Mouse (Mus musculus) liver, embryonic 11.5 days (tissue): Measurements from ENCODE around the gene H6pd. TPM values are rescaled to one million over a fixed set of nuclear protein-coding genes. Genes with fewer than 3 reads are reported as not detected.
"Not testable (repeated sequence)": the region's sequence is repeated elsewhere in the genome, so short reads cannot be mapped to it uniquely, and the experiment has no call there.

Source experiments
- ATAC-seq: fragments of 200-750 bp; cut with Nextera tagmentation; replicated peaks from 2 replicates; pipeline ENCODE4 v1.8.0; 2017; ENCODE audit warnings: moderate number of reproducible peaks, mild to moderate bottlenecking, moderate TSS enrichment, moderate library complexity; ENCODE audit not compliant: low FRiP score
- DNase-seq: peaks from one replicate; pipeline ENCODE4 v3.0.0-alpha.2; 2017; ENCODE audit warnings: low spot score
- H3K27ac ChIP-seq: fragments of 300-500 bp; sonication (generic); 2 replicates; pipeline ENCODE4 v1.5.1; 2014; ENCODE audit warnings: mild to moderate bottlenecking, low read depth, low read length, control low read depth
- H3K27me3 ChIP-seq: fragments of 300-500 bp; sonication (generic); replicated peaks from 2 replicates; pipeline ENCODE4 v1.6.1; 2014; ENCODE audit warnings: low read length, mixed read lengths; ENCODE audit not compliant: control insufficient read depth, insufficient read depth
- H3K36me3 ChIP-seq: fragments of 300-500 bp; sonication (generic); 2 replicates; pipeline ENCODE4 v1.6.1; 2014; ENCODE audit warnings: mild to moderate bottlenecking, low read length, moderate library complexity, mixed read lengths; ENCODE audit not compliant: control insufficient read depth, insufficient read depth
- H3K4me1 ChIP-seq: fragments of 300-500 bp; sonication (generic); replicated peaks from 2 replicates; pipeline ENCODE4 v1.6.1; 2014; ENCODE audit warnings: low read length, mixed read lengths; ENCODE audit not compliant: control insufficient read depth, insufficient read depth
- H3K4me2 ChIP-seq: fragments of 300-500 bp; sonication (generic); 2 replicates; pipeline ENCODE4 v1.6.1; 2014; ENCODE audit warnings: mild to moderate bottlenecking, control low read depth, moderate library complexity
- H3K4me3 ChIP-seq: fragments of 300-500 bp; sonication (generic); 2 replicates; pipeline ENCODE4 v1.5.1; 2014; ENCODE audit warnings: low read depth, low read length, control low read depth
- H3K9ac ChIP-seq: fragments of 300-500 bp; sonication (generic); 2 replicates; pipeline ENCODE4 v1.6.1; 2014; ENCODE audit warnings: low read depth, low read length, control low read depth
- H3K9me3 ChIP-seq: fragments of 300-500 bp; sonication (generic); 2 replicates; pipeline ENCODE4 v1.6.1; 2016; ENCODE audit warnings: low read length, inconsistent platforms, mixed read lengths; ENCODE audit not compliant: control insufficient read depth
- WGBS: fragments of 180-500 bp; shearing (Covaris S2); extraction: QIAGEN DNeasy Blood & Tissue Kit; methylation state at CpG from one replicate; pipeline ENCODE4 v1.1.7; 2014; 5-methylcytosine and 5-hydroxymethylcytosine counted together
- polyA plus RNA-seq: library from polyadenylated mRNA; unstranded; fragments of >200 nt; fragmentation: Nextera tagmentation; extraction: Ambion mirVana; gene quantifications from 2 replicates; pipeline ENCODE4 v1.2.1, GENCODE M21; 2014

Gene H6pd
- polyA plus RNA-seq, 1 experiment from 2014 or later, result 9.8 TPM

DNA sequence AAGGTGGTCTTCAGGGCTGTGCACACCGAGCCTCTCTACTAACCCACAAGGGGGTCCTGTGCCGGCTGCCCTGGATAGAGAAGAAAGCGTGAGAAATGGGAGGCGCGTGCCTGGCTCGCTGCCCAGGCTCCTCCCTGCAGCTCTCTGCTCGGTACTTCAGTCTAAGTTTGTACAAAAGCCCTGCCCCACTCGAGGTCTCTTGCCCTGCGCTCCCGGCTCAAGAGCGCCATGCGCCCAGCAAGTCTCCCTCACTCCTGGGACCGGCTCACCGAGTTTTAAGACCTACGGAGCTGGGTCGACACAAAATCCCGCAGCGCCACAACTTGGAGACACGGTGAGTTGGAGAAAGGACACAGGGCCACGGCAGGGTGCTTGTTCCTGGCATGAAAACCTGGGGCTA is 39.2 kb upstream of the H6pd start:
- H3K4me3 ChIP-seq, result peak overlapping the region; percentile 46
- DNase-seq (no peak), ATAC-seq (no peak)
- no peak overlapping the region for H3K27ac ChIP-seq
- H3K27me3 ChIP-seq, result peaks cover 58% of the 10 kb centered on the region
- H3K9ac ChIP-seq, result no peak overlapping the region
- peaks cover 7% of the 10 kb centered on the region; the same call in 1 of the 2 replicates for H3K4me1 ChIP-seq
- H3K4me2 ChIP-seq, result peak overlapping the region; percentile 81
- H3K36me3 ChIP-seq, result no peaks in the 10 kb centered on the region
- under 1% methylated on average over 20 of the region's 20 CpGs for WGBS
- H3K9me3 ChIP-seq, result no peaks in the 10 kb centered on the region

DNA sequence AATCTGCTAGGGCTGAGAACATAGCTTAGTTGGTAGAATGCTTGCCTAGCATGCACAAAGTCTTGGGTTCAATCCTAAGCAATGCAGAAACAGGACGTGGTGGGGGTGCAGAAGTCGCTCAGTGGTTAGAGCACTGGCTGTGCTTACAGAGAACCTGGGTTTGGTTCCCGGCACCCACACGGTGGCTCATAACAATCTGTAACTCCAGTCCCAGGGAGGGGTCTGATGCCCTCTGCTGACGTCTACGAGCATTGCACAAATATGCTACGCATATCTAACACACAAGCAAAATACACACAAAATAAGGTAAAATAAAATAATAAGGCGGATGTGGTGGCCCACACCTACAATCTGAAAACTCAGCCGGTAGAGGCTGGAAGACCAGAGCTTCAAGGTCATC is 34.8 kb upstream of the H6pd start:
- H3K4me1 ChIP-seq, result no peaks in the 10 kb centered on the region
- no peak overlapping the region for H3K27ac ChIP-seq
- DNase-seq (no peak), ATAC-seq (no peak)
- no peak overlapping the region for H3K4me3 ChIP-seq
- 89% methylated on average over 9 of the region's 9 CpGs for WGBS
- no peaks in the 10 kb centered on the region for H3K36me3 ChIP-seq
- no peak overlapping the region for H3K4me2 ChIP-seq
- no peaks in the 10 kb centered on the region for H3K9me3 ChIP-seq
- no peak overlapping the region for H3K9ac ChIP-seq
- H3K27me3 ChIP-seq, result peaks cover 32% of the 10 kb centered on the region

DNA sequence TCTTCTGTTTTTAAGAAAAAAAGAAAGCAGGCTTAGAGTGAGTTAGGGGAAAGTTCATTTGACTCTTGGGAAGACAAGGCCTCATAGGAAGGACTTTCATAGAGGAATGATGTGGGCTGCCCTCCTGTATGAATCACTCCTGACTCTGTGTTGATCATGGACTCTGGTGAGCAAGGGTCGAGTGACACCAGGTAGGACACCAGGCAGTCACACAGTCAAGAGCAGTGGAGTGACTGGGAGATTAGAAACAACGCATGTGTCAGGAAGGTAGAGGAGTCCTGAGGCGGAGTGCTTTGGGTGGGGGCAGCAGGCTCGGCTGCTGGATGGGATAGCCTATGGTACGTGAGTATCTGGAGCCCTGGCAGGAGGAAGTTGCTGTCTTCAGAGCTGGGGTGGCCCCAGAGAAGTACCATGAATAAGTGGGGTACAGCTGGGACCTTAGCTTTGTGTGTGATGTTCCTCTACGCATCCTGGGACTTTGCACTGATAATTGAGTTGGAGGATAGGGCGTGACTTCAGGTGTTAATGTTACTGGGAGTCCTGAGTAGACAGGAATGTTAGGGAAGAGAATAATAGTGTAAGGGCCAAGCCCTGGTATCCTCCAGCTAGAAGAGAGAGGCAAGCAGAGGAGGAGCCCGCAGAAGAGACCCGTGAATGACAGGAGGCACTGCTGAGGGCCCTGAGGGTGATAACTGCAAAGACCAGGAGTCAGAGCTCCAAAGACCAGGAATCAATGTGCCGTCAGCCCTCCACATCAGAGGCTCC is 32.7 kb upstream of the H6pd start:
- no peak overlapping the region for H3K4me2 ChIP-seq
- no peaks in the 10 kb centered on the region for H3K4me1 ChIP-seq
- DNase-seq (no peak), ATAC-seq (no peak)
- no peaks in the 10 kb centered on the region for H3K9me3 ChIP-seq
- no peak overlapping the region for H3K27ac ChIP-seq
- H3K27me3 ChIP-seq, result peaks cover 17% of the 10 kb centered on the region
- H3K36me3 ChIP-seq, result no peaks in the 10 kb centered on the region
- H3K9ac ChIP-seq, result no peak overlapping the region
- H3K4me3 ChIP-seq, result no peak overlapping the region
- WGBS, result 74% methylated on average over 10 of the region's 10 CpGs

DNA sequence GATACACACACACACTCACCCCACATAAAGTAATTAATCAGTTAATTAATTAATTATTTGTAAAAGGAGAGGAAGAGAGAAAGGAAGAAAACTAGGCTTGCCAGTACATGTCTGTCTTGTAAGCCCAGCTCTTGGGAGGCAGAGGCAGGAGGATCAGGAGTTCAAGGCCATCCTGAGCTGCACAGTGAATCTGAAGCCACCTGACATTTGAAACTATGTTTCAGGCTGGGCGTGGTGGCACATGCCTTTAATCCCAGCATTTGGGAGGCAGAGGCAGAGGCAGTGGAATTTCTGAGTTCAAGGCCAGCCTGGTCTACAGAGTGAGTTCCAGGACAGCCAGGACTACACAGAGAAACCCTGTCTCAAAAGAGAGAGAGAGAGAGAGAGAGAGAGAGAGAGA is 32.0 kb upstream of the H6pd start:
- H3K36me3 ChIP-seq, H3K9ac ChIP-seq, H3K4me2 ChIP-seq, ATAC-seq, DNase-seq, H3K4me1 ChIP-seq, H3K4me3 ChIP-seq, H3K9me3 ChIP-seq, H3K27ac ChIP-seq: not testable (repeated sequence)
- WGBS, result 69% methylated on average over 1 of the region's 1 CpGs
- H3K27me3 ChIP-seq, result peaks cover 14% of the 10 kb centered on the region

DNA sequence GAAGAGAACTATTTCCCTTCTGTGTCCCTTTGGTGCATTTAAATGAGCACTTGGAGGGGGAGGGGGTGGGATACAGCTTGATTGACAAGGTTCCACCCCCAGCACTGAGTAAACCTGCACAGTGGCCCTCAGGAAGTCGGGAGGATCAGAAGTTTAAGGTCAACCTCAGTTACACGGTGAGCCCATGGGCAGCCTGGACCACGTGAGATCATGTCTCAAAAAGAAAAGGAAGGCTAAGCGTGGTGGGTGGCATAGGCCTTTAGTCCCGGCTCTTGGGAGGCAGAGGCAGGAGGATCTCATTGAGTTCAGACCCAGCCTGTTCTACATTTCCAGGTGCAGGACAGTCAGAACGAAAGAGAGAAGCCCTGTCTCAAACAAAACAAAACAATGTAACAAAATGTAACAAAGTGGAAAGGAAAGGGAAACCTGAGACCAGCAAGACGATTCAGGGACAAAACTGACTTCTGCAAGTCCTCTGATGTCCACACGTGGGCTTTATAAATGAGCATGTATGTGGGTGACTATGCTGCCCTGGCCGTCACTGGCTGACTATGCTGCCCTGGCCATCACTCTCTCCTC is 31.3 kb upstream of the H6pd start:
- Histone ChIP-seq H3K9me3 (no peaks in the 10 kb centered on the region), H3K27me3 (peaks cover 10% of the 10 kb centered on the region), H3K4me2 (no peak overlapping the region), H3K4me3 (no peak overlapping the region), H3K9ac (no peak overlapping the region), H3K27ac (no peak overlapping the region), H3K36me3 (no peaks in the 10 kb centered on the region), H3K4me1 (no peaks in the 10 kb centered on the region)
- DNase-seq (no peak), ATAC-seq (no peak)
- WGBS, result 64% methylated on average over 9 of the region's 9 CpGs

DNA sequence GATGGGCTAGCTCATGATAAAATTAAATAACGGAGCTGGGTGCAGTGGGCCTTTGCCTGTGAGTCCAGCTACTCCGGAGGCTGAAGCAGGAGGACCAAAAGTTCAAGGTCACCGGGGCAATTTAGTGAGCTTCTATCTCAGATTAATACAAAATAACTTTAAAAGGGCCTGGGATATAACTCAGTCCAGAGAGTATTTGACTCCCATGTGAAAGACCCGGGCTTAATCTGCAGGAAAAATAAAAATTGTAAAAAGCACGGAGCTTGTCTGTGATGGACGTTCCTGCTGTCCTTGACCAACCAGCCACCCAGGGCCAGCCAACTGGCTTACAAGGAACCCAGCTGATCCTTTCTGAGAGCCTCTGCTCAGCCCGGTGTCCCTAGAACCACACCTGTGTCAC is 29.7 kb upstream of the H6pd start:
- Histone ChIP-seq H3K4me2 (no peak overlapping the region), H3K36me3 (no peaks in the 10 kb centered on the region), H3K9me3 (no peaks in the 10 kb centered on the region), H3K27me3 (peaks cover 22% of the 10 kb centered on the region), H3K9ac (no peak overlapping the region), H3K4me1 (no peaks in the 10 kb centered on the region), H3K27ac (no peak overlapping the region), H3K4me3 (no peak overlapping the region)
- ATAC-seq (no peak), DNase-seq (no peak)
- WGBS, result 72% methylated on average over 7 of the region's 7 CpGs

DNA sequence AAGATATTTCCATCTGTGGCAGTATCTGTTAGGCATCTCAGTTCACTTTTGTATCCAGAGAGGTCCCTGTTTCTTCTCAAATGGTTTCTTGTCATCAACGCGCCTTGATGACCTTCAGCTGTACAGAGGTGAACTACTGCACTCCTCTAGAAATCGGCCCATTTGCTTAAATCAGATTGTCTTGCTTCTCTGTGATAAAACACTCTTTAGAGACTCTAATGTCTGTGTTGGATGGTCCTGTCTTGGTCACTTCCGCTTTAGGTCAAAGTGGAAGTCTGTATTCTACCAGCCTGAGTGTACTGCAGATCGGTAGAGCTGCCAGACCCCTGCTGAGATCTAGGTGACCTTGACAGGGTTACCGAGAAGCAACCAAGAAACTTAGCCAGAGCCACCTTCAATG is 27.3 kb upstream of the H6pd start:
- peaks cover 47% of the 10 kb centered on the region for H3K27me3 ChIP-seq
- H3K9me3 ChIP-seq, result no peaks in the 10 kb centered on the region
- no peak overlapping the region for H3K4me3 ChIP-seq
- H3K4me1 ChIP-seq, result no peaks in the 10 kb centered on the region
- H3K9ac ChIP-seq, result no peak overlapping the region
- DNase-seq (no peak), ATAC-seq (no peak)
- H3K27ac ChIP-seq, result no peak overlapping the region
- 72% methylated on average over 6 of the region's 6 CpGs for WGBS
- H3K4me2 ChIP-seq, result no peak overlapping the region
- no peaks in the 10 kb centered on the region for H3K36me3 ChIP-seq

DNA sequence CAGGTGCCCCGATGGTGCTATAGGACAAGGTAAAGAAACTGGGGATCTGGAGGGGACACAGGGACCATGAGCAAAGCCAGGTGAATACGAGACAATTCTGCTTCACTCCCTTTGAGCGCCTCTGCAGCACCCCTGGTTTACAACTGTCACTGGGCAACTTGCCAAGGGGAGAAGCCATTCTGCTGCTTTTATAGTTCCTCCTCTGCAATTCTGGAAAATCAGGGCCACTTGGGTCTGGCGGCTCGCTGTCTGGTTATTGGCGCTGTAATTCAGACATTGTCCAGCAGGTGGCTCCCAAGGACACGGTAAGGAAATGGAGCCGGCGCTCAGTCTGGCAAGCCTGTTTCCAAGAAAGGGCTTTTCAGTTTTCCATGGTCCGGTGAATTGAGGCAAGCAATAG is 26.5 kb upstream of the H6pd start:
- Histone ChIP-seq H3K9ac (no peak overlapping the region), H3K36me3 (no peaks in the 10 kb centered on the region), H3K27ac (no peak overlapping the region), H3K4me1 (0 out of 2 replicates have a peak, but pooled peaks cover 2% of the 10 kb centered on the region), H3K27me3 (peaks cover 55% of the 10 kb centered on the region), H3K9me3 (no peaks in the 10 kb centered on the region), H3K4me3 (no peak overlapping the region), H3K4me2 (no peak overlapping the region)
- DNase-seq (peak; percentile 80), ATAC-seq (no peak)
- WGBS, result 14% methylated on average over 10 of the region's 10 CpGs

DNA sequence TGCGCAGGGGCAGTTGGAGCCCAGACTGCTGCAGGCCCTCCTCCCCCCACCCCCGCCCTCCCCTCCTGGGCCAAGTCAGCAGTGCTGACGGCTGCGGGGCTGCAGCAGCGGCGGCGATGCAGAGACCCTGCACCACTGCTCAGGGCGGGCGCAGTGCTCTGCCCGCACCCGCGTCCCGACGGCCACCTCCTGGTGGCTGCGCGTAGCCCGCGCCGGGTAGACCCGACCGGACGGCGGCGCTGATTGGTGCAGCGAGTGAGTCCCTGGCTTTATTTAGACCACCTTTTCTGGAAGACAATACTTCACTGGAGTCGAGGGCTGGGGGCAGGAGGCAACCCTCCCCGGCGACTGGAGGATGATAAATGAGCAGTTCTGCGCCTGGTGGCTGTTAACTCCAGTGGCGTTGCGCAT is 24.4 kb upstream of the H6pd start:
- H3K27ac ChIP-seq, result no peak overlapping the region
- H3K9me3 ChIP-seq, result no peaks in the 10 kb centered on the region
- DNase-seq (no peak), ATAC-seq (no peak)
- WGBS, result 5% methylated on average over 30 of the region's 31 CpGs
- H3K27me3 ChIP-seq, result peaks cover 70% of the 10 kb centered on the region
- H3K4me1 ChIP-seq, result 0 out of 2 replicates have a peak, but pooled peaks cover 5% of the 10 kb centered on the region
- peak overlapping the region; percentile 20 for H3K4me3 ChIP-seq
- peak overlapping the region; percentile 41 for H3K4me2 ChIP-seq
- no peaks in the 10 kb centered on the region for H3K36me3 ChIP-seq
- H3K9ac ChIP-seq, result no peak overlapping the region
